Mouse (Mus musculus): ENCODE results near the gene Rasal3.
A peak's percentile ranks its signal among the peaks of the same experiment; 100 is the strongest.

The Rasal3 gene

GRCm38 (mm10) chr17:32353696-32354095, 49.7 kb downstream of the Rasal3 start:
- peak; percentile 94 to 97 for DNase-seq

GRCm38 (mm10) chr17:32351726-32352125, 51.7 kb downstream of the Rasal3 start:
- DNase-seq, result no peak

GRCm38 (mm10) chr17:32351269-32351668, 52.1 kb downstream of the Rasal3 start:
- no peak for DNase-seq

- DNase-seq, result peak; percentile 98
Measured at GRCm38 (mm10) chr17:32350382-32350983, 52.9 kb downstream of the Rasal3 start, which contains the start of gene Akap8l. TSS of gene Akap8l (minus strand) at chr17:32350607.

GRCm38 (mm10) chr17:32349851-32350381, 53.5 kb downstream of the Rasal3 start:
- DNase-seq, result no peak

- DNase-seq, result peak in 1 of 2 experiments; percentile 43
Measured at GRCm38 (mm10) chr17:32349037-32349732, 54.2 kb downstream of the Rasal3 start.

- no peak for DNase-seq
Measured at GRCm38 (mm10) chr17:32348406-32348805, 55.0 kb downstream of the Rasal3 start.

- no peak for DNase-seq
Measured at GRCm38 (mm10) chr17:32341102-32341501, 62.3 kb downstream of the Rasal3 start.

Measured in kidney, postnatal 25 days (tissue).